Mouse (Mus musculus): ENCODE results near the gene Gm4871. TPM values are rescaled to one million over a fixed set of nuclear protein-coding genes. Genes with fewer than 3 reads are reported as not detected.

The Gm4871 gene
- total and polyA plus RNA-seq, 3 experiments, result not detected

DNA sequence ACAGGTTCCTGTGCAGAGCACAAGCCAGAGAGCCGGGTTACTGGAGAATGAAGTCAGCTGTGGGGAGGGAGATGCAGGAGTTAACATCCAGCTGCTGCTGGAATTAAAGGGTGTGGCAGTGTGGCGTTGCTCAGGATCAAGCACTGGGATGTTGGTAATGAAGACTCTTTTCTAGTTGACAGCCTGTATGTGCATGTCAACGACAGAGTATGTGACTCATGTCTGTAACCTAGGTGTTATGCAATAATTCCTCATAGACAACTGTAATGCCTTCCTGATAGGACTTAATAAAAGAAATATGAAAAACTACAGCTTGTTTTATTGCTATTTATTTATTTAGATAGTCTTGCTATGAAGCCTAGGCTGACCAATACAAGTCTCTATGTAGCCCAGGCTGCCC is 36.3 kb upstream of the Gm4871 start:
- no peak for DNase-seq (ENCODE audit: low read depth, low spot score)
- no peak overlapping the region for H3K9ac ChIP-seq (ENCODE audit: control insufficient read depth, low read depth, low read length, poor library complexity, severe bottlenecking)
- no peak overlapping the region for H3K4me3 ChIP-seq (ENCODE audit: control insufficient read depth in 1 of 2, insufficient read depth in 1 of 2, low read depth in 2 of 2, low read length in 2 of 2)
- no peaks in the 10 kb centered on the region for H3K4me1 ChIP-seq (ENCODE audit: control insufficient read depth in 1 of 2, insufficient read depth in 2 of 2, low read length in 2 of 2)
- no peaks in the 10 kb centered on the region; a peak in 1 of 4 replicates for H3K27me3 ChIP-seq (ENCODE audit: control insufficient read depth in 1 of 2, insufficient read depth in 2 of 2, low read length in 2 of 2)
- TF ChIP-seq ELF1 (IDR thresholded peaks at IDR 0.05; ENCODE audit: low read depth, low read length) (no peak), MYC (IDR thresholded peaks at IDR 0.05; ENCODE audit: low read depth, low read length) (no peak), EP300 (IDR thresholded peaks at IDR 0.05; ENCODE audit: low read depth in 1 of 2, low read length in 2 of 2) (no peak), ZC3H11A (IDR thresholded peaks at IDR 0.05; ENCODE audit: low read depth, low read length) (no peak), SIN3A (IDR thresholded peaks at IDR 0.05; ENCODE audit: low read length) (no peak), NRF1 (IDR thresholded peaks at IDR 0.05; ENCODE audit: insufficient read depth, low read depth, low read length, poor library complexity, severe bottlenecking) (no peak), KAT2A (conservative IDR thresholded peaks at IDR 0.05; ENCODE audit: low read depth, low read length) (no peak), MAFK (IDR thresholded peaks at IDR 0.05; ENCODE audit: borderline replicate concordance, low read depth, low read length) (no peak)
- H3K27ac ChIP-seq (ENCODE audit: control insufficient read depth, low read depth, low read length), result no peak overlapping the region
- H3K9me3 ChIP-seq (replicated peaks; ENCODE audit: insufficient read depth, low read length), result no peaks in the 10 kb centered on the region
- no peaks in the 10 kb centered on the region for H3K79me2 ChIP-seq (ENCODE audit: control insufficient read depth, insufficient read depth, low read length, poor library complexity)
- no peaks in the 10 kb centered on the region for H3K36me3 ChIP-seq (ENCODE audit: control insufficient read depth in 1 of 2, insufficient read depth in 2 of 2, low read length in 2 of 2)

- Histone ChIP-seq H3K9me3 (replicated peaks; ENCODE audit: insufficient read depth, low read length) (no peaks in the 10 kb centered on the region), H3K9ac (ENCODE audit: control insufficient read depth, low read depth, low read length, poor library complexity, severe bottlenecking) (no peak overlapping the region), H3K27me3 (ENCODE audit: control insufficient read depth in 1 of 2, insufficient read depth in 2 of 2, low read length in 2 of 2) (no peaks in the 10 kb centered on the region; a peak in 1 of 4 replicates), H3K4me1 (ENCODE audit: control insufficient read depth in 1 of 2, insufficient read depth in 2 of 2, low read length in 2 of 2) (no peaks in the 10 kb centered on the region), H3K36me3 (ENCODE audit: control insufficient read depth in 1 of 2, insufficient read depth in 2 of 2, low read length in 2 of 2) (no peaks in the 10 kb centered on the region), H3K79me2 (ENCODE audit: control insufficient read depth, insufficient read depth, low read length, poor library complexity) (no peaks in the 10 kb centered on the region), H3K27ac (ENCODE audit: control insufficient read depth, low read depth, low read length) (no peak overlapping the region), H3K4me3 (ENCODE audit: control insufficient read depth in 1 of 2, insufficient read depth in 1 of 2, low read depth in 2 of 2, low read length in 2 of 2) (no peak overlapping the region)
- TF ChIP-seq SMC3 (IDR thresholded peaks at IDR 0.05; ENCODE audit: low read depth, low read length), result no peak
- no peak for TF ChIP-seq ZNF384 (IDR thresholded peaks at IDR 0.05; ENCODE audit: low read depth, low read length)
- no peak for TF ChIP-seq POLR2A (IDR thresholded peaks at IDR 0.05; ENCODE audit: control insufficient read depth in 1 of 2, insufficient read depth in 1 of 2, low read depth in 1 of 2, low read length in 2 of 2, poor library complexity in 1 of 2)
- TF ChIP-seq MAX (IDR thresholded peaks at IDR 0.05; ENCODE audit: low read length), result no peak
- no peak for TF ChIP-seq BHLHE40 (IDR thresholded peaks at IDR 0.05; ENCODE audit: borderline replicate concordance, low read depth, low read length)
- no peak for DNase-seq (ENCODE audit: low read depth, low spot score)
These were observed 32.3 kb upstream of the Gm4871 start for GRCm38 (mm10) chr5:145064765-145065340.

- no peak for TF ChIP-seq ELF1 (IDR thresholded peaks at IDR 0.05; ENCODE audit: low read depth, low read length)
- no peak for TF ChIP-seq SIN3A (IDR thresholded peaks at IDR 0.05; ENCODE audit: low read length)
- no peak for TF ChIP-seq CHD2 (IDR thresholded peaks at IDR 0.05; ENCODE audit: low read length)
- TF ChIP-seq NRF1 (IDR thresholded peaks at IDR 0.05; ENCODE audit: insufficient read depth, low read depth, low read length, poor library complexity, severe bottlenecking), result no peak
- TF ChIP-seq TAL1 (IDR thresholded peaks at IDR 0.05; ENCODE audit: low read length), result no peak
- TF ChIP-seq ZKSCAN1 (IDR thresholded peaks at IDR 0.05; ENCODE audit: low read depth, low read length), result no peak
- TF ChIP-seq GABPA (IDR thresholded peaks at IDR 0.05; ENCODE audit: low read depth, low read length), result no peak
- TF ChIP-seq ZC3H11A (IDR thresholded peaks at IDR 0.05; ENCODE audit: low read depth, low read length), result no peak
- no peaks in the 10 kb centered on the region for H3K79me2 ChIP-seq (ENCODE audit: control insufficient read depth, insufficient read depth, low read length, poor library complexity)
- H3K36me3 ChIP-seq (ENCODE audit: control insufficient read depth in 1 of 2, insufficient read depth in 2 of 2, low read length in 2 of 2), result peaks cover 0 to 3% of the 10 kb centered on the region in 2 experiments; a peak in 1 of 4 replicates
- H3K27me3 ChIP-seq (ENCODE audit: control insufficient read depth in 1 of 2, insufficient read depth in 2 of 2, low read length in 2 of 2), result no peaks in the 10 kb centered on the region
- H3K27ac ChIP-seq (ENCODE audit: control insufficient read depth, low read depth, low read length), result no peak overlapping the region
- H3K9me3 ChIP-seq (replicated peaks; ENCODE audit: insufficient read depth, low read length), result no peaks in the 10 kb centered on the region
- no peak overlapping the region for H3K9ac ChIP-seq (ENCODE audit: control insufficient read depth, low read depth, low read length, poor library complexity, severe bottlenecking)
- DNase-seq (ENCODE audit: low read depth, low spot score), result no peak
- peaks cover 0 to 4% of the 10 kb centered on the region in 2 experiments; a peak in 2 of 4 replicates for H3K4me1 ChIP-seq (ENCODE audit: control insufficient read depth in 1 of 2, insufficient read depth in 2 of 2, low read length in 2 of 2)
- no peak overlapping the region for H3K4me3 ChIP-seq (ENCODE audit: control insufficient read depth in 1 of 2, insufficient read depth in 1 of 2, low read depth in 2 of 2, low read length in 2 of 2)
These were observed 27.0 kb upstream of the Gm4871 start for GRCm38 (mm10) chr5:145059524-145059923.

Data from MEL (cell line).